Mouse (Mus musculus): ENCODE results near the gene Phf23.
A peak's percentile ranks its signal among the peaks of the same experiment; 100 is the strongest.

DNA sequence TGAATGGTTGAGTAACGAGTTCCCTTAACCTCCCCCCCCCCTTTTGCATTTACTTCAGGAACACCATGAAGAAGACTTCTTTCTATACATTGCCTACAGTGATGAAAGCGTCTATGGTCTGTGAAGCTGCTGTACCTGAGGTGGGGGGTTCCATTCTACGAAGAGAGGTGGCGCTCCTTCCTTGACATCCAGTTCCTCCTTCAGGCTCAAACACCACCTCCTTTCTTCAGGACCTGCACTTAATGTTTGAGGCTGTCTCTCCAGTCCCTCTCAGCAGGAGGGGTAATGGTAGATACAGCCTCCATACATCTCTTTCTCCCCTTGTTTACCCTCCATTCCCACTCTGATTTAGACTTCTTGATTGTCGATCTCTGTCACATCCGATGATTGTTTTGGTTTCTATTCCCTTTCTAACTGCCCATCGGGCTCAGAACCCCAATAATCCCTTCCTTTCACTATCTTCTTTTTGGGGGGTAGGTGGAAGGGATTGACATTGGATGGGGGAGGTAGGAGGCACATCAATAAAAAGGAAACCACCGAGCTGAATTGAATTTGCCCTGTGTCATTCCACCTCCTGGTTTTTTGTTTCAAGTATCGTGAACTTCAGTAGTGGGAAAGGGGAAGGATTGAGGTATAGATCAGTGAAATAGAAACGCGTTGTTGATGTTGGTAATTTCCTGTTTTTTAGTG, 1.0 kb upstream of the Phf23 start:
- TF ChIP-seq CTCF (IDR thresholded peaks at IDR 0.05; ENCODE audit: low read depth, low read length) (peak; percentile 30), POLR2A (IDR thresholded peaks at IDR 0.05; ENCODE audit: insufficient read depth, low read length) (no peak)
